In the genomic region with DNA sequence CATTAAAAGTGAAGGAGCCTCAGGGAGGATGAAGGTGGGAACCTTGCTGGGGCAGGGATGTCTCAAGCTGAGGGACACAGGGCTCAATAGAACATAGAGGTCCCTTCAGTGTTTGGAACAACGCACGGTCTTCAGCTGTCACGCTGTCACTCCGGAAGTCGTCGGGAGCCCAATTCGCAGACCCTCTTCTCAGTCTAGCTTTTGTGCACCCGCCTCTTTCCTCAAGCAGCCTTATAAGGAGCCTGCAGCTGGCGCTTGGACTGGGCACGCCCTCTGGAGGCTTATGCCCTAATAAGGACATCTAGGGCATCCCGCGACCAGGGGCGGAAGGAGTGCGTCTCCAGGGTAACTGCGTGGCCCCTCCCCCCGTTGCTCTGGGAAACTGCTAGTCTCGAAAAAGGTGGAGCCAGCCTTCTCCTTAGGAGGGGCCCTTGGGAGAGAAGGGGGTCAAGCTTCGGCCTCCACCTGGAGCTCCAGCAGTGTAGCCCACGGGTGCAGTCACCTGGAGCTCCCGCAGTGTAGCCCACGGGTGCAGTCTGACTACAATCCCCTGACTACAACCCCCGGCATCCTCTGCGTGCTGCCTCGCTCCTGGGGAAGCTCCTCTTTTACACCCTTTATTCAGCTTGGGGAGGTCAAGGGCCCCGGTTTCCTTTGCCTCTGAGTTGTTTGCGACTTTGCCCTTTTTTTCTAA, we compare ENCODE assay signal across 8 mouse cellular contexts. TPM values are rescaled to one million over a fixed set of nuclear protein-coding genes. Genes with fewer than 3 reads are reported as not detected.
DNase-seq lines count a peak whose midpoint lies in the region; ATAC-seq lines count a peak whose summit lies in the region.

No protein-coding gene starts in this region.

- peak; percentile 99 for DNase-seq in embryo, embryonic 10 days (ENCODE audit: low spot score)
- peak; percentile 95 for DNase-seq in gastrocnemius, postnatal 10 days
- peak; percentile 99 for DNase-seq in induced T-regulatory cell, adult 2 months (ENCODE audit: low read depth)
- DNase-seq in left cerebral cortex, adult 9 months (ENCODE audit: low spot score in 2 of 2) = peak; percentile 96 to 98
- peak; percentile 98 for DNase-seq in right cerebral cortex, postnatal 14 days
- DNase-seq in urinary bladder, postnatal 36 days (ENCODE audit: low spot score in 2 of 2) = peak; percentile 97 to 98

- ATAC-seq in activated CD4-positive, CD25-positive, alpha-beta regulatory T cell, adult 4 months = peak; percentile 65
- peak; percentile 59 for ATAC-seq in megakaryocyte progenitor cell, adult 5-6 weeks (replicated peaks; ENCODE audit: poor library complexity)

RNA-seq across cellular contexts. Expression of a gene that starts 0.8 kb away (rescaled TPM):
- 10 to 100 TPM; 34.3 to 39.7 TPM for polyA plus RNA-seq in activated CD4-positive, CD25-positive, alpha-beta regulatory T cell, adult 4 months (2017; shearing (Covaris generic))
- 10 to 100 TPM; 24.7 to 29.9 TPM for total RNA-seq in gastrocnemius, postnatal 10 days (2021)
- 20.4 and 28.8 TPM in 2 replicates for total RNA-seq in megakaryocyte progenitor cell, adult 5-6 weeks (2015)
- 10.3 and 11.6 TPM in 2 replicates for total RNA-seq in megakaryocyte progenitor cell, adult 5-6 weeks (2017)

RNA-seq across cellular contexts. Expression of a gene that starts 1.2 kb away (rescaled TPM):
- 1,000 to 10,000 TPM; 2,749 to 2,812 TPM for polyA plus RNA-seq in activated CD4-positive, CD25-positive, alpha-beta regulatory T cell, adult 4 months (2017; shearing (Covaris generic))
- total RNA-seq in gastrocnemius, postnatal 10 days (2021) = 100 to 1,000 TPM; 305 to 378 TPM
- total RNA-seq in megakaryocyte progenitor cell, adult 5-6 weeks (2015) = 1,737 and 1,793 TPM in 2 replicates
- 1,233 and 1,355 TPM in 2 replicates for total RNA-seq in megakaryocyte progenitor cell, adult 5-6 weeks (2017)

RNA-seq across cellular contexts. Expression of a gene that starts 14.6 kb away (rescaled TPM):
- polyA plus RNA-seq in activated CD4-positive, CD25-positive, alpha-beta regulatory T cell, adult 4 months (2017; shearing (Covaris generic)) = under 1 TPM; 0.33 to 0.51 TPM
- 1 to 10 TPM in 1 of 2 experiments, under 1 TPM in 1; 0.47 to 1.4 TPM for total RNA-seq in gastrocnemius, postnatal 10 days (2021)
- 0.66 and 1.7 TPM in 2 replicates for total RNA-seq in megakaryocyte progenitor cell, adult 5-6 weeks (2015)
- 1.5 TPM in 1 of 2 replicates, not detected in the other for total RNA-seq in megakaryocyte progenitor cell, adult 5-6 weeks (2017)

RNA-seq across cellular contexts. Expression of a gene that starts 15.3 kb away (rescaled TPM):
- 1 to 10 TPM; 1.5 to 1.9 TPM for polyA plus RNA-seq in activated CD4-positive, CD25-positive, alpha-beta regulatory T cell, adult 4 months (2017; shearing (Covaris generic))
- 10 to 100 TPM; 29.9 to 42.9 TPM for total RNA-seq in gastrocnemius, postnatal 10 days (2021)
- total RNA-seq in megakaryocyte progenitor cell, adult 5-6 weeks (2015) = 0.54 TPM in 1 of 2 replicates, not detected in the other
- not detected in 2 replicates for total RNA-seq in megakaryocyte progenitor cell, adult 5-6 weeks (2017)

RNA-seq across cellular contexts. Expression of a gene that starts 20.7 kb away (rescaled TPM):
- polyA plus RNA-seq in activated CD4-positive, CD25-positive, alpha-beta regulatory T cell, adult 4 months (2017; shearing (Covaris generic)) = 100 to 1,000 TPM; 175 to 215 TPM
- under 1 TPM in 1 of 2 experiments, not detected in 1; 0.50 TPM for total RNA-seq in gastrocnemius, postnatal 10 days (2021)
- 0.47 and 0.83 TPM in 2 replicates for total RNA-seq in megakaryocyte progenitor cell, adult 5-6 weeks (2015)
- 0.44 and 0.79 TPM in 2 replicates for total RNA-seq in megakaryocyte progenitor cell, adult 5-6 weeks (2017)

Comparison
In these comparisons a context has a peak if more than half of its experiments do, and no peak if none do; other contexts are left out.
1. Peak in every context shown above with its lines: DNase-seq and ATAC-seq.